Comparison of ENCODE assay signal across 29 mouse cellular contexts in the genomic region with DNA sequence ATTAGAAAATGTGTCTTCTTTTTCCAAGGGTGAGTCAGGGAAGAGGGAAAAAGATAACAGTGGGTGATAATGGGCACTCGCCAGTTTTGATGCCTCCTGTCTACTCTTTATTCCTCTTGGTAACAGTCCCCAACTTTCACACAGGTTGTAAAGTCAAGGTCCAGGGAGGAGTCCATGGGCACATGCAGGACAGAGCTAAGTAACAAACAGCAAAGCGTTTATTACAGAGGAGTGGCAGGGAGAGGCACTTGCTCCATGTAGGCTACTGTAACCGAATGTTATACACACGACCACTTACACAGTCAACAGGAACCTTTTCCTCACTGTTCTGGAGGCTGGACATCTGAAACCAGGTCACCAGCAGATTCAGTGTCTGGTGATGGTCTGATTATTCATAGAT. TPM values are rescaled to one million over a fixed set of nuclear protein-coding genes. Genes with fewer than 3 reads are reported as not detected.
DNase-seq lines count a peak whose midpoint lies in the region; ATAC-seq and TF ChIP-seq lines count a peak whose summit lies in the region.
"Had no signal": no experiment of that assay in that cellular context is flagged by ENCODE, and none has a peak within 500 bp of the region (broad histone marks: within the 10 kb centered on the region; RNA-seq: fewer than 3 reads in every experiment).

No protein-coding gene starts in this region.

- no peak overlapping the region for H3K4me3 ChIP-seq in forebrain, embryonic 11.5 days (ENCODE audit: low read depth, low read length)
- H3K4me3 ChIP-seq in forebrain, embryonic 12.5 days (replicated peaks): no peak overlapping the region
- H3K4me3 ChIP-seq in midbrain, embryonic 11.5 days (ENCODE audit: low read depth, low read length): no peak overlapping the region
- no peak overlapping the region for H3K4me3 ChIP-seq in midbrain, postnatal 0 days (ENCODE audit: low read depth, low read length)
- no peak overlapping the region for H3K4me3 ChIP-seq in intestine, postnatal 0 days (ENCODE audit: low read depth, low read length)
- no peak overlapping the region for H3K4me3 ChIP-seq in small intestine, adult 2 months (ENCODE audit: low read depth, low read length)
- H3K4me3 ChIP-seq: embryonic facial prominence, embryonic 13.5 days; embryonic facial prominence, embryonic 15.5 days; erythroblast, embryonic 14.5 days; forebrain, embryonic 13.5 days; forebrain, embryonic 15.5 days had no signal

- DNase-seq in forebrain, embryonic 11.5 days (ENCODE audit: low spot score): peak; percentile 17
- DNase-seq in midbrain, embryonic 11.5 days (ENCODE audit: low spot score, missing footprints): peak; percentile 59
- DNase-seq in midbrain, postnatal 0 days (ENCODE audit: low spot score): no peak
- no peak for DNase-seq in spleen, postnatal 10 days (ENCODE audit: low spot score in 2 of 2)
- DNase-seq: adrenal gland, adult 8-10 months; adrenal gland, postnatal 14 days; adrenal gland, postnatal 36 days; B cell, adult 2 months; cerebellum, adult 18-20 months; cerebellum, adult 8-10 months; cerebellum, adult 9-11 months; cerebellum, postnatal 14 days; cerebellum, postnatal 36 days; embryo, embryonic 11 days; forebrain, postnatal 0 days had no signal

- no peak overlapping the region for H3K27ac ChIP-seq in forebrain, embryonic 11.5 days (ENCODE audit: low read depth, low read length)
- no peak overlapping the region for H3K27ac ChIP-seq in forebrain, embryonic 12.5 days
- no peak overlapping the region for H3K27ac ChIP-seq in midbrain, embryonic 11.5 days (ENCODE audit: low read depth, low read length)
- no peak overlapping the region for H3K27ac ChIP-seq in midbrain, postnatal 0 days (ENCODE audit: low read depth, low read length)
- no peak overlapping the region for H3K27ac ChIP-seq in intestine, postnatal 0 days (ENCODE audit: low read depth, low read length)
- peak overlapping the region; percentile 90 for H3K27ac ChIP-seq in small intestine, adult 2 months (ENCODE audit: insufficient read depth, low read depth, low read length)
- H3K27ac ChIP-seq: embryonic facial prominence, embryonic 13.5 days; embryonic facial prominence, embryonic 15.5 days; forebrain, embryonic 13.5 days; forebrain, embryonic 15.5 days had no signal

- ATAC-seq in forebrain, embryonic 11.5 days (replicated peaks; ENCODE audit: low FRiP score): no peak
- no peak for ATAC-seq in forebrain, embryonic 12.5 days (ENCODE audit: low FRiP score)
- ATAC-seq in midbrain, embryonic 11.5 days (ENCODE audit: low FRiP score): no peak
- ATAC-seq in midbrain, postnatal 0 days (ENCODE audit: low FRiP score): no peak
- peak; percentile 69; the same call in 1 of the 2 replicates for ATAC-seq in intestine, postnatal 0 days
- ATAC-seq in erythroid progenitor cell, adult 5-6 weeks (replicated peaks; ENCODE audit: low FRiP score, poor library complexity, severe bottlenecking): no peak
- ATAC-seq: activated CD4-positive, CD25-positive, alpha-beta regulatory T cell, adult 4 months; CD4-positive, CD25-positive, alpha-beta regulatory T cell, adult 4 months; forebrain, embryonic 13.5 days; forebrain, embryonic 15.5 days; forebrain, postnatal 0 days; Patski had no signal

- no peak for TF ChIP-seq CTCF in midbrain, postnatal 0 days (IDR thresholded peaks at IDR 0.05)
- no peak for TF ChIP-seq CTCF in intestine, postnatal 0 days (IDR thresholded peaks at IDR 0.05; ENCODE audit: low read depth)
- TF ChIP-seq CTCF in small intestine, adult 2 months (IDR thresholded peaks at IDR 0.05; ENCODE audit: extremely low read depth, insufficient read length, insufficient replicate concordance, low read depth, low read length): no peak

- H3K9ac ChIP-seq in forebrain, embryonic 11.5 days (ENCODE audit: low read length): no peak overlapping the region
- H3K9ac ChIP-seq in forebrain, embryonic 12.5 days: no peak overlapping the region
- H3K9ac ChIP-seq in midbrain, embryonic 11.5 days (ENCODE audit: low read length): no peak overlapping the region
- no peak overlapping the region for H3K9ac ChIP-seq in midbrain, postnatal 0 days (replicated peaks; ENCODE audit: low read length, poor library complexity, severe bottlenecking)
- no peak overlapping the region for H3K9ac ChIP-seq in intestine, postnatal 0 days (ENCODE audit: low read depth, low read length)
- H3K9ac ChIP-seq: embryonic facial prominence, embryonic 13.5 days; embryonic facial prominence, embryonic 15.5 days; forebrain, embryonic 13.5 days; forebrain, embryonic 15.5 days; forebrain, postnatal 0 days had no signal

- WGBS in forebrain, embryonic 11.5 days: 89% methylated on average over 4 of the region's 4 CpGs
- 79% methylated on average over 4 of the region's 4 CpGs for WGBS in forebrain, embryonic 12.5 days
- WGBS in midbrain, embryonic 11.5 days: 84% methylated on average over 4 of the region's 4 CpGs
- WGBS in midbrain, postnatal 0 days: 90% methylated on average over 4 of the region's 4 CpGs
- 30% methylated on average over 4 of the region's 4 CpGs for WGBS in intestine, postnatal 0 days
- whole genome bisulfite sequencing in small intestine, adult 2 months: 30% methylated on average over 4 of the region's 4 CpGs

- H3K36me3 ChIP-seq in forebrain, embryonic 11.5 days (ENCODE audit: control insufficient read depth, insufficient read depth, low read length): no peaks in the 10 kb centered on the region
- H3K36me3 ChIP-seq in forebrain, embryonic 12.5 days (replicated peaks): no peaks in the 10 kb centered on the region
- H3K36me3 ChIP-seq in midbrain, embryonic 11.5 days (ENCODE audit: control insufficient read depth, insufficient read depth, low read length): no peaks in the 10 kb centered on the region
- no peaks in the 10 kb centered on the region for H3K36me3 ChIP-seq in midbrain, postnatal 0 days (ENCODE audit: insufficient read depth, low read length)
- H3K36me3 ChIP-seq in intestine, postnatal 0 days (ENCODE audit: control insufficient read depth, insufficient read depth): no peaks in the 10 kb centered on the region
- no peaks in the 10 kb centered on the region for H3K36me3 ChIP-seq in small intestine, adult 2 months (ENCODE audit: control insufficient read depth, insufficient read depth, low read length)
- H3K36me3 ChIP-seq: embryonic facial prominence, embryonic 13.5 days; embryonic facial prominence, embryonic 15.5 days; forebrain, embryonic 15.5 days; G1E had no signal

- no peaks in the 10 kb centered on the region for H3K4me1 ChIP-seq in forebrain, embryonic 11.5 days (replicated peaks; ENCODE audit: control insufficient read depth, insufficient read depth, low read length)
- no peaks in the 10 kb centered on the region; the same call in 1 of the 2 replicates for H3K4me1 ChIP-seq in forebrain, embryonic 12.5 days
- H3K4me1 ChIP-seq in midbrain, embryonic 11.5 days (ENCODE audit: control insufficient read depth, insufficient read depth, low read length): peaks cover 2% of the 10 kb centered on the region; the same call in 1 of the 2 replicates
- no peaks in the 10 kb centered on the region for H3K4me1 ChIP-seq in midbrain, postnatal 0 days (ENCODE audit: insufficient read depth, low read length)
- H3K4me1 ChIP-seq in intestine, postnatal 0 days (replicated peaks; ENCODE audit: control insufficient read depth, insufficient read depth, low read length): peaks cover 5% of the 10 kb centered on the region; the same call in 1 of the 2 replicates
- peaks cover 15% of the 10 kb centered on the region for H3K4me1 ChIP-seq in small intestine, adult 2 months (ENCODE audit: control insufficient read depth, insufficient read depth, insufficient read length, low read length)
- H3K4me1 ChIP-seq: embryonic facial prominence, embryonic 13.5 days; embryonic facial prominence, embryonic 15.5 days; forebrain, embryonic 13.5 days; forebrain, embryonic 15.5 days had no signal

- H3K27me3 ChIP-seq in forebrain, embryonic 11.5 days (ENCODE audit: control insufficient read depth, insufficient read depth, low read length): no peaks in the 10 kb centered on the region
- H3K27me3 ChIP-seq in forebrain, embryonic 12.5 days: 0 out of 2 replicates have a peak, but pooled peaks cover 4% of the 10 kb centered on the region
- H3K27me3 ChIP-seq in midbrain, embryonic 11.5 days (ENCODE audit: control insufficient read depth, insufficient read depth, low read length): no peaks in the 10 kb centered on the region
- no peaks in the 10 kb centered on the region for H3K27me3 ChIP-seq in midbrain, postnatal 0 days (ENCODE audit: insufficient read depth, low read length)
- H3K27me3 ChIP-seq in intestine, postnatal 0 days (replicated peaks; ENCODE audit: control insufficient read depth, insufficient read depth, low read length): no peaks in the 10 kb centered on the region
- H3K27me3 ChIP-seq in small intestine, adult 2 months (ENCODE audit: control insufficient read depth, insufficient read depth, low read length): no peaks in the 10 kb centered on the region
- H3K27me3 ChIP-seq: CH12.LX; embryonic facial prominence, embryonic 13.5 days; embryonic facial prominence, embryonic 15.5 days; forebrain, embryonic 13.5 days; forebrain, embryonic 15.5 days; Patski had no signal

- no peak overlapping the region for H3K4me2 ChIP-seq in forebrain, embryonic 11.5 days (ENCODE audit: low read depth, low read length, severe bottlenecking)
- H3K4me2 ChIP-seq in forebrain, embryonic 12.5 days: no peak overlapping the region
- no peak overlapping the region for H3K4me2 ChIP-seq in midbrain, embryonic 11.5 days
- no peak overlapping the region for H3K4me2 ChIP-seq in midbrain, postnatal 0 days (ENCODE audit: low read depth, low read length, poor library complexity, severe bottlenecking)
- no peak overlapping the region for H3K4me2 ChIP-seq in intestine, postnatal 0 days (replicated peaks; ENCODE audit: low read depth)
- H3K4me2 ChIP-seq: embryonic facial prominence, embryonic 13.5 days; embryonic facial prominence, embryonic 15.5 days; forebrain, embryonic 13.5 days; forebrain, embryonic 15.5 days had no signal

- no peaks in the 10 kb centered on the region for H3K9me3 ChIP-seq in forebrain, embryonic 11.5 days (ENCODE audit: control insufficient read depth, low read length)
- no peaks in the 10 kb centered on the region for H3K9me3 ChIP-seq in forebrain, embryonic 12.5 days
- H3K9me3 ChIP-seq in midbrain, embryonic 11.5 days (ENCODE audit: control insufficient read depth, low read length): no peaks in the 10 kb centered on the region
- no peaks in the 10 kb centered on the region for H3K9me3 ChIP-seq in midbrain, postnatal 0 days (ENCODE audit: low read length)
- no peaks in the 10 kb centered on the region for H3K9me3 ChIP-seq in intestine, postnatal 0 days (ENCODE audit: control insufficient read depth)
- H3K9me3 ChIP-seq: embryonic facial prominence, embryonic 13.5 days; embryonic facial prominence, embryonic 15.5 days; forebrain, embryonic 13.5 days; forebrain, embryonic 15.5 days had no signal

- TF ChIP-seq POLR2A in small intestine, adult 2 months (IDR thresholded peaks at IDR 0.05; ENCODE audit: low read depth, low read length): no peak

RNA-seq across cellular contexts. Expression of a gene that starts 56.7 kb away (rescaled TPM):
- polyA plus RNA-seq in forebrain, embryonic 11.5 days (2014; fragmentation: Nextera tagmentation; extraction: Ambion mirVana): 7.9 and 8.3 TPM in 2 replicates
- 17.0 and 20.8 TPM in 2 replicates for polyA plus RNA-seq in forebrain, embryonic 12.5 days (2016; fragmentation: Nextera tagmentation; extraction: Ambion mirVana)
- 10.4 and 12.0 TPM in 2 replicates for polyA plus RNA-seq in midbrain, embryonic 11.5 days (2014; fragmentation: Nextera tagmentation; extraction: Ambion mirVana)
- total RNA-seq in midbrain, postnatal 0 days (2014; rRNA removed): 54.3 and 56.3 TPM in 2 replicates
- polyA plus RNA-seq in midbrain, postnatal 0 days (2015; fragmentation: Nextera tagmentation; extraction: Ambion mirVana): 25.2 and 25.9 TPM in 2 replicates
- 3.6 and 3.7 TPM in 2 replicates for polyA plus RNA-seq in intestine, postnatal 0 days (2015; fragmentation: Nextera tagmentation; extraction: Ambion mirVana)
- 2.4 and 4.7 TPM in 2 replicates for polyA plus RNA-seq in small intestine, adult 2 months (2012; rRNA removed)
- total RNA-seq in erythroid progenitor cell, adult 5-6 weeks (2015; ENCODE audit: low replicate concordance): 0.36 TPM in 1 of 2 replicates, not detected in the other
- 0.13 and 0.23 TPM in 2 replicates for total RNA-seq in erythroid progenitor cell, adult 5-6 weeks (2017; ENCODE audit: low replicate concordance)
- polyA plus RNA-seq: G1E had no signal

Comparison
In these comparisons a context has a peak if more than half of its experiments do, and no peak if none do; other contexts are left out.
1. DNase-seq: peak in forebrain, embryonic 11.5 days (single experiment) and midbrain, embryonic 11.5 days (single experiment); none in midbrain, postnatal 0 days (single experiment) and spleen, postnatal 10 days (0 of 2).